Mouse (Mus musculus) ES-Bruce4 (cell line): ENCODE data around the gene Ube2cbp. TPM values are rescaled to one million over a fixed set of nuclear protein-coding genes. Genes with fewer than 3 reads are reported as not detected.

Experiments
- H3K27ac ChIP-seq: 2 replicates; pipeline ENCODE4 v1.5.1; 2012; ENCODE audit warnings: low read length, inconsistent platforms; ENCODE audit not compliant: insufficient read depth
- H3K27me3 ChIP-seq: 2 replicates; pipeline ENCODE4 v1.6.1; 2012; ENCODE audit warnings: mild to moderate bottlenecking, low read length, inconsistent platforms; ENCODE audit not compliant: control insufficient read depth, poor library complexity, insufficient read depth, severe bottlenecking
- H3K36me3 ChIP-seq: 2 replicates; pipeline ENCODE4 v1.6.1; 2012; ENCODE audit warnings: inconsistent platforms, mild to moderate bottlenecking, low read length, moderate library complexity; ENCODE audit not compliant: control insufficient read depth, poor library complexity, insufficient read depth, severe bottlenecking
- H3K4me1 ChIP-seq: one replicate; pipeline ENCODE4 v1.8.1; 2011; ENCODE audit warnings: low read length; ENCODE audit not compliant: control insufficient read depth, insufficient read depth
- H3K4me3 ChIP-seq: 2 replicates; pipeline ENCODE4 v1.5.1; 2011; ENCODE audit warnings: low read depth, mild to moderate bottlenecking, low read length
- H3K9ac ChIP-seq: 2 replicates; pipeline ENCODE4 v1.6.1; 2012; ENCODE audit warnings: low read depth, mild to moderate bottlenecking, inconsistent platforms; ENCODE audit not compliant: poor library complexity, severe bottlenecking
- H3K9me3 ChIP-seq: replicated peaks from 2 replicates; pipeline ENCODE4 v1.6.1; 2012; ENCODE audit warnings: mild to moderate bottlenecking, low read length, inconsistent platforms; ENCODE audit not compliant: control insufficient read depth, poor library complexity, insufficient read depth, severe bottlenecking
- CTCF ChIP-seq: IDR thresholded peaks from one replicate; pipeline ENCODE4 v1.8.1; 2011; ENCODE audit warnings: low read depth, low read length
- EP300 ChIP-seq: IDR thresholded peaks from 2 replicates; pipeline ENCODE4 v1.6.1; 2011; ENCODE audit warnings: low read depth, low read length; ENCODE audit not compliant: insufficient read depth
- POLR2A ChIP-seq: IDR thresholded peaks from one replicate; pipeline ENCODE4 v1.8.1; 2011; ENCODE audit warnings: low read length; ENCODE audit not compliant: insufficient read depth
- polyA plus RNA-seq: library from polyadenylated mRNA; stranded (reverse); fragments of >200 nt; gene quantifications from 2 replicates; pipeline ENCODE4 v1.2.4, GENCODE M21; 2011; ENCODE audit warnings: low read depth; ENCODE audit not compliant: missing spikeins, insufficient read depth, insufficient read length

Ube2cbp gene
- polyA plus RNA-seq, 1 experiment = 1.6 TPM

DNA sequence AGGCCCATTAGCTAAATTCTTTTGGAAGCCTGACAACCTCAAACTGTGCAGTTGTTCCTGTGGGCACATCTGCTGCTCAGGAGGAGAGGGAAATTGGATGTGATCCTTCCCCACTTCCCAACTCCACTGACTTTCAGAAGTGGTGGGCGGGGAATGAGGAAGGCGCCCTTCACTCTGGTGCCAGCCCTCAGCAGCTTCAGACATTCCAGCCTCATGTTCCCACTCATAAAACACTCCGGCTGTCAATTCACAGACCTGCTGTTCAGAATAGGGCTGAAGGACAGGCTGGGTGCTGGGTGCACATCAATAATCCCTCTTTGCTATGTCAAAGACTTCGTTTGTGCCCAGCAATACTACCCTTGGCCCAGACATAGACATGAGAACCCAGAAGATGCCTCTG, 136.5 kb downstream of the Ube2cbp start:
- Histone ChIP-seq H3K9ac (no peak overlapping the region), H3K27ac (no peak overlapping the region)

DNA sequence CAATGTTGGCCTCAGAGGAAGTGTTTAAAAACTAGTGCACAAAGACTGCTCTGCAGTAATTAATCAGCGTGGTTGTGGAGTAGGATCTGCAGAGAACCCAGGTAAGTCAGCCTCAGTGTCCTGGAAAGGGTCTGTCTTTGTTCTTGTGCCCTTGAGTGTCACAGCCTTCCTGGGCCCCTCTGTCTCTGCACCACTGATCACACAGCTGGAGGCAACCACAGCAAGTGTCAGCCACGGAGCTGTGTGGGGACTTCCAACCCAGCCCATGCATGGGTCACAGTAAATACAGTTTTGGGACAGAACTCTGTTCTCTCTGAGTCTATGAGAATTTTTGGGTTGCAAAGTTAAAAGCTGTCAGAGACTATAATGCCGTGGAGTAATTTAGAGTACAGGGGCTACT, 137.4 kb downstream of the Ube2cbp start:
- no peaks in the 10 kb centered on the region for H3K27me3 ChIP-seq
- H3K4me3 ChIP-seq = no peak overlapping the region
- H3K4me1 ChIP-seq = no peaks in the 10 kb centered on the region
- TF ChIP-seq CTCF = no peak
- H3K9ac ChIP-seq = no peak overlapping the region
- H3K36me3 ChIP-seq = no peaks in the 10 kb centered on the region
- no peak overlapping the region for H3K27ac ChIP-seq
- no peaks in the 10 kb centered on the region for H3K9me3 ChIP-seq

More for the DNA sequence above, 136.5 kb downstream of the Ube2cbp start:
- TF ChIP-seq CTCF = no peak
- no peak for TF ChIP-seq POLR2A
- no peak for TF ChIP-seq EP300
- no peak overlapping the region for H3K4me3 ChIP-seq
- H3K4me1 ChIP-seq = no peaks in the 10 kb centered on the region
- no peaks in the 10 kb centered on the region for H3K9me3 ChIP-seq
- no peaks in the 10 kb centered on the region for H3K27me3 ChIP-seq
- H3K36me3 ChIP-seq = no peaks in the 10 kb centered on the region

DNA sequence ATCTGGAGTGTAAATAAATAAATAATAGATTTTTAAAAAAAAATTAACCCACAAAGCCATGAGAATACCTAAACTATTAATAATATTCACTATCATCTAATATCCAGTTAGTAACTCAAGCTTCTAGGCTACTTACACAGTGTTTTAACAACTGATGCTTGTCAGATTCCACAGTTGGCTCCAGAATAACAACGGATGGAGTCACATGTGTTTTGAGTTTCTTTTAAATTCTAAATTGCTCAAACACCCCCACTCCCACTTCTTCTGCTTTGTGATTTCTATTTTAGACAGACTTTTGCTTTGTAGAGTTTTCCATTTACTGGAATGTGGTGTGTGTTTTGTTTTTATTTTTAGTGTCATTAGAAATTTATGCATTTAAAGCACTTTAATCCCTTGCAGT, 140.0 kb downstream of the Ube2cbp start:
- Histone ChIP-seq H3K4me1 (no peaks in the 10 kb centered on the region), H3K36me3 (no peaks in the 10 kb centered on the region), H3K4me3 (no peak overlapping the region), H3K27ac (no peak overlapping the region), H3K27me3 (no peaks in the 10 kb centered on the region), H3K9me3 (no peaks in the 10 kb centered on the region), H3K9ac (no peak overlapping the region)
- no peak for TF ChIP-seq POLR2A
- no peak for TF ChIP-seq EP300

DNA sequence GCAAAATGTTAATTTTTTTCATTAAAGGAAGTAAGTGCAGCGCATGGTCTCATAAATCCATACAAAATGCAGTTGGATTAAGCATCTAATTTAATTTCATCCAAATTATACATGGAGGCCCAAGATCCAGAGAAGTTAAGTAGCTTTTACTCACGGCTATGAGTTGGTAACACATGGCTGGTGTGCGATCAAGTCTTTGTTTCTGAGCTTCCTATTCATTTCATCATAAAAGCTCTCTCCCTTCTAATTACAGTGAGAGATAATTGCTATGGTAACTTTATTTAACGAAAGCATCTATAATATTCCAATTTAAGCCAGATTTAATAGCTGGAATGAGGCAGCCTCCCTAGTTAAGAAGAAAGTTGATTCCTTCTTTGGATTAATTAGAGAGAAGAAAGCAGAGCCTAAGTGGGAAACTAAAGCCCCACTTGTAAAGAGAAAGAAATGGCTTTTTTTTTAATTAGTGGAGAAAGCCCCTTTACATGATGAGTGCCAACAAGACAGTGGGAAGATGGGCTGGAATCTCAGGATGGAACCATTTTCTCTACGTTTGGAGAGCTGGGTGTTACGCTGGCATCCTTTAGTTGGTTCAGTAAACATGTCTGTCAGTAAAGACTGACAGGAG, 145.1 kb downstream of the Ube2cbp start:
- Histone ChIP-seq H3K4me3 (no peak overlapping the region), H3K27ac (no peak overlapping the region), H3K9ac (no peak overlapping the region), H3K27me3 (no peaks in the 10 kb centered on the region), H3K9me3 (no peaks in the 10 kb centered on the region), H3K36me3 (no peaks in the 10 kb centered on the region), H3K4me1 (no peaks in the 10 kb centered on the region)
- no peak for TF ChIP-seq POLR2A
- no peak for TF ChIP-seq CTCF
- no peak for TF ChIP-seq EP300

DNA sequence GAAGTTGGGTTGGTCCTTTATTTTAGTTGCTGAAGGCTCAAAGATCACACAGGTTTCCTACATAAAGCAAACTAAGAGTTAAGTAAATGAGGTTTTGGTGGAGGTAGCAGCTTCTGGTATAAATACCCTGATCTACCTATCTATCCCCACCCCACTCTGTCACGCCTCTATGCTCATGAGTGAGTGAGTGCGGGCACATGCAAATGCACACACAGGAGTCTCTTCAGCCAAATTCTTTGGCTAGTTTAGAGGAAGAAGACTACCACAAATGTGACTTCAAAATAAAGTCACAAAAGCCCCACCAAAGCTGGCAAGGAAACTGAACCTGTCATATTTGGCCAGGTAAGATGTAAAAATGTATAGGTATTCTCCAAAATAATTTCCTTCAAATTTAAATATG, 149.1 kb downstream of the Ube2cbp start:
- no peak overlapping the region for H3K4me3 ChIP-seq
- TF ChIP-seq POLR2A (no peak), EP300 (no peak), CTCF (no peak)
- H3K27me3 ChIP-seq = no peaks in the 10 kb centered on the region
- H3K9ac ChIP-seq = no peak overlapping the region
- H3K4me1 ChIP-seq = no peaks in the 10 kb centered on the region
- H3K9me3 ChIP-seq = no peaks in the 10 kb centered on the region
- H3K27ac ChIP-seq = no peak overlapping the region
- no peaks in the 10 kb centered on the region for H3K36me3 ChIP-seq

DNA sequence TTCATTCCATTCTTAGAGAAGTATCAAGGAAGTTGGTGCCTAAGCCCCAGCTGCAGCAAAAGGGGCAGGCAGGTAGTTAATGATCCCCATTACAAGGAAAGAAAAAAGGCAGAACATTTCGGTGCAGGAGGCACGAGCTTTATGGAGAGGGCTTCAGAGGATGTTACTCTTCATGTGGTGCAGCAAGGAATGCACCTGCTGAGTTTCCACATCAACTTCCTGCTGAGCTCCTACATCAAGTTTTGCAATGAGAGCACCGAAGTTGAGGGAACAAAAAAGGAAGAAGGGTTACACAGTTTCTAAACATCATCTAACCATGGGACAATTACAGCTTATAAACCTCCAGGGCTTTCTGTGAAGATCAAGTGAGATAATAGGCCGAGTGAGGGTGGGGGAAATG, 156.1 kb downstream of the Ube2cbp start:
- Histone ChIP-seq H3K9me3 (no peaks in the 10 kb centered on the region), H3K9ac (no peak overlapping the region), H3K4me3 (no peak overlapping the region), H3K4me1 (no peaks in the 10 kb centered on the region), H3K27me3 (no peaks in the 10 kb centered on the region), H3K27ac (no peak overlapping the region), H3K36me3 (no peaks in the 10 kb centered on the region)
- TF ChIP-seq EP300 = no peak
- no peak for TF ChIP-seq POLR2A
- no peak for TF ChIP-seq CTCF
